Mouse (Mus musculus): ENCODE measurements around the gene Crhr1. TPM values are rescaled to one million over a fixed set of nuclear protein-coding genes. Genes with fewer than 3 reads are reported as not detected.
"Not testable (repeated sequence)": the region's sequence is repeated elsewhere in the genome, so short reads cannot be mapped to it uniquely, and the experiment has no call there.

Gene Crhr1
- polyA plus RNA-seq, 1 experiment from 2014 or later: 0.22 TPM

DNA sequence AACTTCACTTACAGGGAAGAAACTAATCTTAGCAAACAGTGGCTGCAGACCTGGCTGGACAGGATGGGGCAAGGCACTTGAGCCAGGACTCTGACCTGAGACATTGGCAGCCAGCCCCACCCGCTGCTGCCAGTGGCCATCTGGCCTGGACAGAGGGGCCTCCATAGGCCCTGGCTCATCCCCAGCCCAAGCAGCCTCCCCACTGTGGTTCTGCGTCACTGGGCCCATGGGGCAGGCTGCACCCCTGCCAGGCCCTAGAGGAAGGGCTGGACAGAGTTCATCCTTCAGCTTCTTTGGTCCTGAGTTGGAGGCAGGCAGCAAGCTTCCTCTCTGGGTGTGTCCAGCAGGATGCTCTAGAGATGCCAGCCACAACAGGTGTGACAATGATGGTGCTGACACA is 57.4 kb downstream of the Crhr1 start:
- Histone ChIP-seq H3K27ac (replicated peaks; ENCODE audit: low read depth, low read length) (no peak overlapping the region), H3K4me1 (ENCODE audit: control insufficient read depth, insufficient read depth, low read length) (no peaks in the 10 kb centered on the region), H3K9ac (ENCODE audit: low read depth, low read length) (no peak overlapping the region), H3K27me3 (replicated peaks; ENCODE audit: control insufficient read depth, insufficient read depth, low read length) (no peaks in the 10 kb centered on the region), H3K36me3 (ENCODE audit: control insufficient read depth, insufficient read depth, low read length) (no peaks in the 10 kb centered on the region), H3K4me2 (ENCODE audit: low read depth, low read length) (no peak overlapping the region), H3K4me3 (ENCODE audit: low read depth, low read length) (no peak overlapping the region), H3K9me3 (ENCODE audit: control insufficient read depth, low read length) (no peaks in the 10 kb centered on the region)
- no peak for ATAC-seq (ENCODE audit: low read depth)
- DNase-seq (ENCODE audit: low spot score): no peak
- 71% methylated on average over 2 of the region's 2 CpGs for WGBS

DNA sequence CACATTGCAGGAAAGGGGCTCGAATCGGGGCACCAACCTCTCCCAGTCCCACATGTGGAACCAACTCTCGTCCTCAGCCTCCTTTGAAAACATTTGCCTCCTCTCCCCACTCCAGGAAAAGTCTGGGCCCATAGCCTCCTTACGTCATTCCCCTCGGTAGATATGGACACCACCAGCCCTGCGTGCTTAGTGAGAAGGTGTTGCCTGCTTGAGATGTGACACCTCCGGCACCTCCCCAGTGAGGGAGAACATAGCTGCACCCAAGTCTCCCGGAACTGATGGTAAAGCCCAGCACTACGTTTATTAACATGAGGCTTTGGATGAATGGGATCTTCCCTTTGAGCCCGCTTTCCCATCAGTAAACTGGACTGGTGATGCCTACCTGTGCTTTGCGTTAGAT is 62.7 kb downstream of the Crhr1 start:
- no peak overlapping the region for H3K9ac ChIP-seq (ENCODE audit: low read depth, low read length)
- DNase-seq (ENCODE audit: low spot score) (no peak), ATAC-seq (ENCODE audit: low read depth) (no peak)
- no peak overlapping the region for H3K27ac ChIP-seq (replicated peaks; ENCODE audit: low read depth, low read length)
- no peak overlapping the region for H3K4me2 ChIP-seq (ENCODE audit: low read depth, low read length)
- H3K4me1 ChIP-seq (ENCODE audit: control insufficient read depth, insufficient read depth, low read length): no peaks in the 10 kb centered on the region
- WGBS: 74% methylated on average over 11 of the region's 11 CpGs
- no peaks in the 10 kb centered on the region for H3K36me3 ChIP-seq (ENCODE audit: control insufficient read depth, insufficient read depth, low read length)
- no peak overlapping the region for H3K4me3 ChIP-seq (ENCODE audit: low read depth, low read length)
- H3K27me3 ChIP-seq (replicated peaks; ENCODE audit: control insufficient read depth, insufficient read depth, low read length): peaks cover 6% of the 10 kb centered on the region; the same call in 1 of the 2 replicates
- H3K9me3 ChIP-seq (ENCODE audit: control insufficient read depth, low read length): no peaks in the 10 kb centered on the region

- Histone ChIP-seq H3K27me3 (replicated peaks; ENCODE audit: control insufficient read depth, insufficient read depth, low read length) (peaks cover 6% of the 10 kb centered on the region; the same call in 1 of the 2 replicates), H3K4me3 (ENCODE audit: low read depth, low read length) (no peak overlapping the region), H3K9ac (ENCODE audit: low read depth, low read length) (no peak overlapping the region), H3K27ac (replicated peaks; ENCODE audit: low read depth, low read length) (no peak overlapping the region), H3K36me3 (ENCODE audit: control insufficient read depth, insufficient read depth, low read length) (no peaks in the 10 kb centered on the region), H3K9me3 (ENCODE audit: control insufficient read depth, low read length) (no peaks in the 10 kb centered on the region), H3K4me2 (ENCODE audit: low read depth, low read length) (no peak overlapping the region), H3K4me1 (ENCODE audit: control insufficient read depth, insufficient read depth, low read length) (no peaks in the 10 kb centered on the region)
- ATAC-seq (ENCODE audit: low read depth) (peak; percentile 65), DNase-seq (ENCODE audit: low spot score) (peak; percentile 83)
- 9% methylated on average over 9 of the region's 9 CpGs for WGBS
Observed at GRCm38 (mm10) chr11:104195791-104196190, 63.1 kb downstream of the Crhr1 start.

- H3K4me3 ChIP-seq (ENCODE audit: low read depth, low read length): no peak overlapping the region
- no peak overlapping the region for H3K27ac ChIP-seq (replicated peaks; ENCODE audit: low read depth, low read length)
- no peaks in the 10 kb centered on the region for H3K4me1 ChIP-seq (ENCODE audit: control insufficient read depth, insufficient read depth, low read length)
- peaks cover 6% of the 10 kb centered on the region; the same call in 1 of the 2 replicates for H3K27me3 ChIP-seq (replicated peaks; ENCODE audit: control insufficient read depth, insufficient read depth, low read length)
- WGBS: 7% methylated on average over 10 of the region's 10 CpGs
- DNase-seq (ENCODE audit: low spot score) (peak; percentile 50), ATAC-seq (ENCODE audit: low read depth) (no peak)
- no peak overlapping the region for H3K4me2 ChIP-seq (ENCODE audit: low read depth, low read length)
- peaks cover 11% of the 10 kb centered on the region; the same call in 1 of the 2 replicates for H3K9me3 ChIP-seq (ENCODE audit: control insufficient read depth, low read length)
- no peaks in the 10 kb centered on the region for H3K36me3 ChIP-seq (ENCODE audit: control insufficient read depth, insufficient read depth, low read length)
- H3K9ac ChIP-seq (ENCODE audit: low read depth, low read length): no peak overlapping the region
Observed at GRCm38 (mm10) chr11:104197861-104198260, 65.2 kb downstream of the Crhr1 start.

DNA sequence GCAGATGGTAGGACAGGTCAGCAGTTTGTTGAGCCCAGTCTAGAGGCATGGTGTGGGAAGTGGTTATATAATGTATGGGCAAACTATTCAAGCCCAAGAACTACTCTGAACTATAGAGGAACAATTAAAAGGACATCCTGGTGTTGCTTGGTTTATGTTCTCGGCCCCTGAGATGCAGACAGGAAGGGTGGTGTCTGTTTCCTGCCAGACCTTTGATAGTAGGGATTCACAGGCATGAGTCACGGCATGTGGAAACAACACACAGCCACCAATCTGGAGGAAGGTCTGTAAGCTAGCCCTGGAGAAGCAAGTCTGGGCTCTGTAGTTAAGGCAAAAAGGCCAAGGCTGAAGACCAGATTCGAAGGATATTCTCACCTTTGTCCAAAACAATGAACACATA is 70.6 kb downstream of the Crhr1 start:
- ATAC-seq (ENCODE audit: low read depth): no peak
- DNase-seq (ENCODE audit: low spot score): no peak
- WGBS: 80% methylated on average over 3 of the region's 3 CpGs
- no peaks in the 10 kb centered on the region for H3K36me3 ChIP-seq (ENCODE audit: control insufficient read depth, insufficient read depth, low read length)
- no peak overlapping the region for H3K9ac ChIP-seq (ENCODE audit: low read depth, low read length)
- H3K4me1 ChIP-seq (ENCODE audit: control insufficient read depth, insufficient read depth, low read length): no peaks in the 10 kb centered on the region
- H3K9me3 ChIP-seq (ENCODE audit: control insufficient read depth, low read length): peaks cover 11% of the 10 kb centered on the region; the same call in 1 of the 2 replicates
- no peak overlapping the region for H3K4me3 ChIP-seq (ENCODE audit: low read depth, low read length)
- H3K27me3 ChIP-seq (replicated peaks; ENCODE audit: control insufficient read depth, insufficient read depth, low read length): no peaks in the 10 kb centered on the region
- no peak overlapping the region for H3K27ac ChIP-seq (replicated peaks; ENCODE audit: low read depth, low read length)
- H3K4me2 ChIP-seq (ENCODE audit: low read depth, low read length): no peak overlapping the region

DNA sequence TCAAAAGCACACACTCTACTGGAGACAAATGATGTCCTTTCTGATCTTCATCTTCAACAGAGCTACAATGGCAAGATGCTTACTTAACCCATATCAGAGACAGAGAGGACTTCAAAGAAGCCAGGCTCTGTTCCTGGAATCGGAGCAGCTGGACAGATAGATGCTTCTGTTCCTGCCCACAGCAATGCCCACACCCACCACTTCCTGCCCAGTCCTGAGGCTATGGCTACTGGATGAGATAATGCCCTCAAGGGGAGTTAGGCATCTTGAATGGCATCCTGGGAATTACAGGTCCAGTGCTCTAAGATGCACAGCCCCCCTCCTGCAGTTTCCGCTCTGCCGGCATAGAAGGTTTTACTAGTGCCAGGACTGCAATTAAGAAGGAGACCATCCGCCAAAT is 73.9 kb downstream of the Crhr1 start:
- H3K9me3 ChIP-seq (ENCODE audit: control insufficient read depth, low read length): peaks cover 8% of the 10 kb centered on the region; the same call in 1 of the 2 replicates
- DNase-seq (ENCODE audit: low spot score) (no peak), ATAC-seq (ENCODE audit: low read depth) (no peak)
- no peak overlapping the region for H3K27ac ChIP-seq (replicated peaks; ENCODE audit: low read depth, low read length)
- no peaks in the 10 kb centered on the region for H3K4me1 ChIP-seq (ENCODE audit: control insufficient read depth, insufficient read depth, low read length)
- no peaks in the 10 kb centered on the region for H3K36me3 ChIP-seq (ENCODE audit: control insufficient read depth, insufficient read depth, low read length)
- no peak overlapping the region for H3K4me3 ChIP-seq (ENCODE audit: low read depth, low read length)
- H3K9ac ChIP-seq (ENCODE audit: low read depth, low read length): no peak overlapping the region
- H3K27me3 ChIP-seq (replicated peaks; ENCODE audit: control insufficient read depth, insufficient read depth, low read length): no peaks in the 10 kb centered on the region
- WGBS: 77% methylated on average over 4 of the region's 4 CpGs
- H3K4me2 ChIP-seq (ENCODE audit: low read depth, low read length): no peak overlapping the region

DNA sequence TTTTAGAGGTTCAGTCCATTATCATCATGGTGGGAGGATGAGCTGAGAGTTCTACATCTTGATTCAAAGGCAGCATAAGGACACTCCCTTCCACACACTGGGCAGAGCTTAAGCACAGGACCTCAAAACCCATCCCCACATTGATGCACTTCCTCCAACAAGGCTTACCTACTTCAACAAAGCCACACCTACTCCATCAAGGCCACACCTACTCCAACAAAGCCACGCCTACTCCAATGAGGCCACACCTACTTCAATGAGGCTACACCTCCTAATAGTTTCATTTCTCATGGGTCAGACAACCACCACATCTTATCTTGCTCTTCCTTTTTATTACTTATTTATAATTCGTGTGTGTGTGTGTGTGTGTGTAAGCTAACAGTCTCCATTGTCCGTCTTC is 76.4 kb downstream of the Crhr1 start:
- Histone ChIP-seq H3K4me2 (ENCODE audit: low read depth, low read length) (no peak overlapping the region), H3K4me3 (ENCODE audit: low read depth, low read length) (no peak overlapping the region), H3K4me1 (ENCODE audit: control insufficient read depth, insufficient read depth, low read length) (no peaks in the 10 kb centered on the region), H3K27me3 (replicated peaks; ENCODE audit: control insufficient read depth, insufficient read depth, low read length) (no peaks in the 10 kb centered on the region), H3K9me3 (ENCODE audit: control insufficient read depth, low read length) (no peaks in the 10 kb centered on the region), H3K9ac (ENCODE audit: low read depth, low read length) (no peak overlapping the region), H3K27ac (replicated peaks; ENCODE audit: low read depth, low read length) (no peak overlapping the region), H3K36me3 (ENCODE audit: control insufficient read depth, insufficient read depth, low read length) (no peaks in the 10 kb centered on the region)
- ATAC-seq (ENCODE audit: low read depth): no peak
- DNase-seq (ENCODE audit: low spot score): no peak
- WGBS: 71% methylated on average over 3 of the region's 3 CpGs

DNA sequence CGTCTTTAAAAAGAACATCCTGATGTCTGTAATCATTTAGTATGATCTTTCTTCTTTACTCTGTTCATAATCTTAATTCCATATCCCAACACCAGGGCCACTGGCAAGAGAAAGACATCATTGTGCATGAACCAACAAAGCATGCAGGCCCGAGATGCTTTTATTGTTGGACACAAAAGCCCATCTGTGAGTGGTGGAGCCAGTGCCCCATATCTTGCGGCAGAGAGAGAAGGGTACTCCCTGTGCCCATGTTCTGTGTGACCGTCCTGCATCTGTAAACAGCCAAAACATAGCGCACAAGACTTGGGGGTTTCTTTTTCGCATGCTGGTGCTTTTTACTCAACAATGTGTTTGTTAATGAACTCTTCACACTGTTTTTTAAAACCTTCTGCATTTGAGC is 78.6 kb downstream of the Crhr1 start:
- no peaks in the 10 kb centered on the region for H3K27me3 ChIP-seq (replicated peaks; ENCODE audit: control insufficient read depth, insufficient read depth, low read length)
- H3K4me2 ChIP-seq (ENCODE audit: low read depth, low read length): no peak overlapping the region
- WGBS: 77% methylated on average over 6 of the region's 6 CpGs
- H3K36me3 ChIP-seq (ENCODE audit: control insufficient read depth, insufficient read depth, low read length): no peaks in the 10 kb centered on the region
- H3K9ac ChIP-seq (ENCODE audit: low read depth, low read length): no peak overlapping the region
- no peak overlapping the region for H3K4me3 ChIP-seq (ENCODE audit: low read depth, low read length)
- H3K27ac ChIP-seq (replicated peaks; ENCODE audit: low read depth, low read length): no peak overlapping the region
- H3K4me1 ChIP-seq (ENCODE audit: control insufficient read depth, insufficient read depth, low read length): no peaks in the 10 kb centered on the region
- H3K9me3 ChIP-seq (ENCODE audit: control insufficient read depth, low read length): no peaks in the 10 kb centered on the region
- DNase-seq (ENCODE audit: low spot score) (no peak), ATAC-seq (ENCODE audit: low read depth) (no peak)

- H3K36me3 ChIP-seq (ENCODE audit: control insufficient read depth, insufficient read depth, low read length); H3K27ac ChIP-seq (replicated peaks; ENCODE audit: low read depth, low read length); ATAC-seq (ENCODE audit: low read depth); H3K9ac ChIP-seq (ENCODE audit: low read depth, low read length); DNase-seq (ENCODE audit: low spot score); H3K9me3 ChIP-seq (ENCODE audit: control insufficient read depth, low read length); H3K4me2 ChIP-seq (ENCODE audit: low read depth, low read length); H3K4me3 ChIP-seq (ENCODE audit: low read depth, low read length); H3K27me3 ChIP-seq (replicated peaks; ENCODE audit: control insufficient read depth, insufficient read depth, low read length); H3K4me1 ChIP-seq (ENCODE audit: control insufficient read depth, insufficient read depth, low read length): not testable (repeated sequence)
- WGBS: 94% methylated on average over 5 of the region's 5 CpGs
Observed at GRCm38 (mm10) chr11:104214128-104214527, 81.5 kb downstream of the Crhr1 start.
